In the genomic region with DNA sequence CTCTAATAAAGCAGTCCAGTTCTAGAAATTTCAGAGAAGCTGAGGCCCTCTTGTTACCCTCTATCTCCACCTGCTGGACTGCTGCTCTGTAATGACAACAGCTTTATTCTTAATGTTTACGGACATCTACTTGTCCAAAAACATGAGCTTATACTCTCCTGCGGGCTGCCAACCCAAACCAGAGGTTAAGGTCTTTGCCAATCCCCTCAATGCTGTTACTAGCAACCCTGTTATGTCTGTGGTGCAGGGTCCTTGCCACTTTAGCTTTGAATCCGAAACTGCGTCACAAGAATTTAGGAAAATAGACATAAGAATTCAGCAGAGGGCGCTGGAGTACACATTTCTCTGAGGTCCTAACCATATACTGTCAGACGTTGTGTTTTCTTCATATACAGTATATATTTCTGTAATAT, we compare ENCODE assay signal across 8 mouse cellular contexts. TPM values are rescaled to one million over a fixed set of nuclear protein-coding genes. Genes with fewer than 3 reads are reported as not detected.
DNase-seq lines count a peak whose midpoint lies in the region; ATAC-seq and TF ChIP-seq lines count a peak whose summit lies in the region.

No protein-coding gene starts in this region.

- no peaks in the 10 kb centered on the region for H3K27me3 ChIP-seq in E14TG2a.4 (ENCODE audit: insufficient read depth, low read length)
- H3K27me3 ChIP-seq in heart, embryonic 15.5 days = no peaks in the 10 kb centered on the region
- H3K27me3 ChIP-seq in midbrain, postnatal 0 days (ENCODE audit: insufficient read depth, low read length) = no peaks in the 10 kb centered on the region

- H3K9me3 ChIP-seq in E14TG2a.4 (ENCODE audit: low read length) = no peaks in the 10 kb centered on the region
- H3K9me3 ChIP-seq in heart, embryonic 15.5 days (replicated peaks) = no peaks in the 10 kb centered on the region
- H3K9me3 ChIP-seq in midbrain, postnatal 0 days (ENCODE audit: low read length) = no peaks in the 10 kb centered on the region

- H3K4me3 ChIP-seq in E14TG2a.4 (replicated peaks; ENCODE audit: low read length) = no peak overlapping the region
- peak overlapping the region; percentile 53 for H3K4me3 ChIP-seq in heart, embryonic 15.5 days
- peak overlapping the region; percentile 35 for H3K4me3 ChIP-seq in midbrain, postnatal 0 days (ENCODE audit: low read depth, low read length)

- H3K9ac ChIP-seq in heart, embryonic 15.5 days = no peak overlapping the region
- H3K9ac ChIP-seq in midbrain, postnatal 0 days (replicated peaks; ENCODE audit: low read length, poor library complexity, severe bottlenecking) = no peak overlapping the region

- peak; percentile 7; the same call in 1 of the 2 replicates for TF ChIP-seq CTCF in E14TG2a.4 (conservative IDR thresholded peaks at IDR 0.05; ENCODE audit: low read length)
- peak; percentile 39; the same call in 1 of the 2 replicates for TF ChIP-seq CTCF in brain, embryonic 14.5 days (IDR thresholded peaks at IDR 0.05; ENCODE audit: borderline replicate concordance, extremely low read depth, insufficient read depth, insufficient read length)
- peak; percentile 75 for TF ChIP-seq CTCF in midbrain, postnatal 0 days (IDR thresholded peaks at IDR 0.05)

- no peaks in the 10 kb centered on the region for H3K36me3 ChIP-seq in E14TG2a.4 (ENCODE audit: insufficient read depth, low read length)
- H3K36me3 ChIP-seq in heart, embryonic 15.5 days = no peaks in the 10 kb centered on the region
- H3K36me3 ChIP-seq in midbrain, postnatal 0 days (ENCODE audit: insufficient read depth, low read length) = no peaks in the 10 kb centered on the region

- ATAC-seq in heart, embryonic 15.5 days (replicated peaks; ENCODE audit: insufficient number of reproducible peaks, insufficient read depth, low FRiP score, low read depth) = no peak
- peak; percentile 84 for ATAC-seq in midbrain, postnatal 0 days (ENCODE audit: low FRiP score)

- TF ChIP-seq POLR2A in brain, embryonic 14.5 days (IDR thresholded peaks at IDR 0.05; ENCODE audit: borderline replicate concordance, extremely low read depth, insufficient read depth, insufficient read length, poor library complexity, severe bottlenecking) = no peak

- peak; percentile 81 for DNase-seq in brain, embryonic 14.5 days (ENCODE audit: low read depth)
- peak; percentile 39 for DNase-seq in fibroblast of lung, adult 2 months (ENCODE audit: low read depth)
- DNase-seq in kidney, postnatal 10 days = peak; percentile 50
- DNase-seq in liver = peak; percentile 3
- peak; percentile 71 for DNase-seq in midbrain, postnatal 0 days (ENCODE audit: low spot score)
- DNase-seq in telencephalon, adult 2 months (ENCODE audit: low read depth, low spot score) = peak; percentile 43

- no peak overlapping the region for H3K27ac ChIP-seq in heart, embryonic 15.5 days
- no peak overlapping the region for H3K27ac ChIP-seq in midbrain, postnatal 0 days (ENCODE audit: low read depth, low read length)

- H3K4me2 ChIP-seq in heart, embryonic 15.5 days = peak overlapping the region; percentile 45
- H3K4me2 ChIP-seq in midbrain, postnatal 0 days (ENCODE audit: low read depth, low read length, poor library complexity, severe bottlenecking) = peak overlapping the region; percentile 42

- WGBS in heart, embryonic 15.5 days = 10% methylated on average over 6 of the region's 6 CpGs
- 18% methylated on average over 6 of the region's 6 CpGs for WGBS in midbrain, postnatal 0 days

- no peaks in the 10 kb centered on the region for H3K4me1 ChIP-seq in E14TG2a.4 (replicated peaks; ENCODE audit: low read depth, low read length)
- H3K4me1 ChIP-seq in heart, embryonic 15.5 days (replicated peaks) = no peaks in the 10 kb centered on the region
- H3K4me1 ChIP-seq in midbrain, postnatal 0 days (ENCODE audit: insufficient read depth, low read length) = no peaks in the 10 kb centered on the region

RNA-seq across cellular contexts. Expression of a gene that starts 54.4 kb away (rescaled TPM):
- polyA plus RNA-seq in brain, embryonic 14.5 days (2012; rRNA removed) = 0.77 and 0.86 TPM in 2 replicates
- 1.0 and 1.3 TPM in 2 replicates for polyA plus RNA-seq in heart, embryonic 15.5 days (2015; fragmentation: Nextera tagmentation; extraction: Ambion mirVana)
- total RNA-seq in midbrain, postnatal 0 days (2014; rRNA removed) = 0.99 and 1.2 TPM in 2 replicates
- polyA plus RNA-seq in midbrain, postnatal 0 days (2015; fragmentation: Nextera tagmentation; extraction: Ambion mirVana) = 0.49 and 0.52 TPM in 2 replicates

Comparison
In these comparisons a context has a peak if more than half of its experiments do, and no peak if none do; other contexts are left out.
1. CTCF ChIP-seq: peak in every context shown above with its lines; median percentile 75 in midbrain, postnatal 0 days; 39 in brain, embryonic 14.5 days; 7 in E14TG2a.4.
2. DNase-seq: peak in every context shown above with its lines; median percentile 81 in brain, embryonic 14.5 days; 71 in midbrain, postnatal 0 days; 50 in kidney, postnatal 10 days; 43 in telencephalon, adult 2 months; 39 in fibroblast of lung, adult 2 months; 3 in liver.